Mouse (Mus musculus): ENCODE measurements at regions not wholly inside any gene's neighbourhood (a gene's known extent, or its start where the extent isn't known, plus 50 kb on each side); places are given as distances from the start of the nearest gene placed in this dataset.

DNA sequence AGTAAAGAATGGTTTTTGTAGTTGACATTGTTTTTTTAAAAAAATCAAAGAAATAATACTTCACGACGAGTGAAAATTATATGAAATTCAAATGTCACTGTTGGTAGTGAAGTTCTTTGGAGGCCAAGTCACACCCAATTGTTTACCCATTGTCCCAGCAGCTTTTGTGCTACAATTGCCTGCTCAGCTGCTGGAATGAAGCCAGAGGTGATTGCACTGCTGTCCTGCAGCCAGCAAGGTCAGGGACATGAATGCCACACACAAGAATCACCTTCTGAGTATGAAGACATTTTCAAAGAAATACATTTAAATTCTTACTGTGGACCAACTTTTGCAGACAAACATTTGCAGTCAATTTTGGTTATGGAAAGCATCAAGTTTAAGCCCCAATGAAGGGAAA is 215.9 kb upstream of the Prdm1 start:
- Histone ChIP-seq H3K27ac (ENCODE audit: insufficient read depth, low read depth, low read length) (no peak overlapping the region), H3K4me1 (ENCODE audit: control insufficient read depth, insufficient read depth, low read length) (no peaks in the 10 kb centered on the region), H3K4me3 (ENCODE audit: insufficient read depth, low read depth, low read length) (no peak overlapping the region)
- 53% methylated on average over 2 of the region's 2 CpGs for WGBS
- TF ChIP-seq CTCF (IDR thresholded peaks at IDR 0.05; ENCODE audit: insufficient read depth, low read depth, low read length) (no peak), POLR2A (IDR thresholded peaks at IDR 0.05; ENCODE audit: insufficient read depth, low read depth, low read length) (no peak)

DNA sequence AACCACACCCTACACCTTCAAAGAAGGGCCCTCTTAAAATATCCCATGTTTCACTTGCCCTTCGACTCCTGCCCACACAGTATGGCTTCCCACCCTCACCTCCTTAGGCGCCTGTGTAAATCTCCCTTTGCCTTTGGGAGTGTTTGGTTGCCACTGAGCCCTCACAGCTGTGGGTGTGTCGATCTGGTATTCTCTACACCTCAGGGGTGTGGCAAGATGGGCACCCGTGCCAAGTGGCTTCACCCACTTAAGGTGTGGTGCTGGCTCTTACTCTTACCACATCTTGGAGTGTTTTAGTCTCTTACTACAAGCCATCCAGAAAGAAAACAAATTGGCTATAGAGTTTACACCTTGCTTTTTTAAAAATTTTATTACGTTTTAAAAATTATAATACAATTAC is 205.3 kb upstream of the Prdm1 start:
- WGBS = 86% methylated on average over 5 of the region's 5 CpGs
- H3K27ac ChIP-seq (ENCODE audit: insufficient read depth, low read depth, low read length) = no peak overlapping the region
- peaks cover 2% of the 10 kb centered on the region; the same call in 1 of the 2 replicates for H3K4me1 ChIP-seq (ENCODE audit: control insufficient read depth, insufficient read depth, low read length)
- TF ChIP-seq CTCF (IDR thresholded peaks at IDR 0.05; ENCODE audit: insufficient read depth, low read depth, low read length) = no peak
- no peak for TF ChIP-seq POLR2A (IDR thresholded peaks at IDR 0.05; ENCODE audit: insufficient read depth, low read depth, low read length)
- H3K4me3 ChIP-seq (ENCODE audit: insufficient read depth, low read depth, low read length) = no peak overlapping the region

DNA sequence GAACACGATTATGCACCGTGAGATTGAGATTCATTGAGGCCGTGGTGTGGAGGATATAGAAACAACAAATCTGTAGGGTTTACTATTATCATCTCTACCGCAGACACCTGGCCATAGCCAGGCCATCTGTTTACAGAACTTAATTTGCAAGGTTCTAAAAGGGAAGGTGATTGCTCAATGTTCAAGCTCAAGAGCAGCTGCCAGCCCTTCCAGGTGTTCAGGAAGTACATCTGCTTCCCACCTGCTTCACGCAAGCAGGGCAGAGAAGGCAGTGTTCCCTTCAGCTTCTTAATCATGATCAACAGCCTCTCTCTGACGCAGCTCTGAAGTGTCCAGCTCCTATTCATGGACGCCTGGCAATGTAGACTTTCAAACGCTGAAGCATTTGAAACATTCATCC is 202.4 kb upstream of the Prdm1 start:
- 91% methylated on average over 8 of the region's 8 CpGs for WGBS
- TF ChIP-seq POLR2A (IDR thresholded peaks at IDR 0.05; ENCODE audit: insufficient read depth, low read depth, low read length) (no peak), CTCF (IDR thresholded peaks at IDR 0.05; ENCODE audit: insufficient read depth, low read depth, low read length) (no peak)
- Histone ChIP-seq H3K4me1 (ENCODE audit: control insufficient read depth, insufficient read depth, low read length) (peaks cover 2% of the 10 kb centered on the region; the same call in 1 of the 2 replicates), H3K4me3 (ENCODE audit: insufficient read depth, low read depth, low read length) (no peak overlapping the region), H3K27ac (ENCODE audit: insufficient read depth, low read depth, low read length) (no peak overlapping the region)

DNA sequence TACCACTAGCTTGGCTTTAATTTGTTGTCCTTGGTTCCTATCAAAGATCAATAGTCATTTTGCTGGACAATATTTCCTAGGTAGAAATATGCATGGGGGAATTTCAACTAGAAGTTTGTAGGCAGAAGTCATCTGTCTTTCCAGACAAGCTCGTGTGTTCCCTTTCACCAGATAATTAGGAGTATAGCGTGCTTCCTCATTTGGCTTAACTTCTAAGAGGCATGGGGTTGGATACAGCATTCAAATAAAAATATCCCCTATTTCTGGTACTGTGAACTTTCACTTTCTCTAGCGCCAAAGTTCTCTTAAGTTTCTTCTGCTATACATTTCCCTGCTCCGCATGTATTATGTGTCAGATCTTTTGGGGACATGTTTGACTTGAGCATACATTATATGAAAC is 200.7 kb upstream of the Prdm1 start:
- Histone ChIP-seq H3K4me3 (ENCODE audit: insufficient read depth, low read depth, low read length) (no peak overlapping the region), H3K4me1 (ENCODE audit: control insufficient read depth, insufficient read depth, low read length) (peaks cover 2% of the 10 kb centered on the region; the same call in 1 of the 2 replicates), H3K27ac (ENCODE audit: insufficient read depth, low read depth, low read length) (no peak overlapping the region)
- no peak for TF ChIP-seq CTCF (IDR thresholded peaks at IDR 0.05; ENCODE audit: insufficient read depth, low read depth, low read length)
- no peak for TF ChIP-seq POLR2A (IDR thresholded peaks at IDR 0.05; ENCODE audit: insufficient read depth, low read depth, low read length)
- 65% methylated on average over 4 of the region's 4 CpGs for WGBS

DNA sequence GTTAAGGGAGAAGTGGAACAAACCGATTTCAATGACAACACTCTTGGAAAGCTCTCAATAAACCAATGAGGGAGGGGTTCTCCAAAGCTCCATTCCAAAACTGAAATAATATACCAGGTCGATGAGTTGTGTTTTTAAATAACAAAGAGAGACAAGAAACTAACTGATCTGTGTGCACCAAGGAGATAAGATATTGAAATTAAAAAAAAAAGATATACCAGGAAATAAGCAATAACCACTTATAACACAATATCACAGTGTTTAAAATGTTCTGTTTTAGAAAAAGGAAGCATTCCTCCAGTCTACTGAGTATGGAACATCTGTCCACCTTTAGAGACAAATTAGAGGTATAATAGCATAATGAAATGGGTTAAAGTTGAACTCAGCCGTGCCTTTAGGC is 196.3 kb upstream of the Prdm1 start:
- no peak for TF ChIP-seq POLR2A (IDR thresholded peaks at IDR 0.05; ENCODE audit: insufficient read depth, low read depth, low read length)
- TF ChIP-seq CTCF (IDR thresholded peaks at IDR 0.05; ENCODE audit: insufficient read depth, low read depth, low read length) = no peak
- 58% methylated on average over 3 of the region's 3 CpGs for WGBS
- Histone ChIP-seq H3K27ac (ENCODE audit: insufficient read depth, low read depth, low read length) (no peak overlapping the region), H3K4me3 (ENCODE audit: insufficient read depth, low read depth, low read length) (no peak overlapping the region), H3K4me1 (ENCODE audit: control insufficient read depth, insufficient read depth, low read length) (no peaks in the 10 kb centered on the region)

DNA sequence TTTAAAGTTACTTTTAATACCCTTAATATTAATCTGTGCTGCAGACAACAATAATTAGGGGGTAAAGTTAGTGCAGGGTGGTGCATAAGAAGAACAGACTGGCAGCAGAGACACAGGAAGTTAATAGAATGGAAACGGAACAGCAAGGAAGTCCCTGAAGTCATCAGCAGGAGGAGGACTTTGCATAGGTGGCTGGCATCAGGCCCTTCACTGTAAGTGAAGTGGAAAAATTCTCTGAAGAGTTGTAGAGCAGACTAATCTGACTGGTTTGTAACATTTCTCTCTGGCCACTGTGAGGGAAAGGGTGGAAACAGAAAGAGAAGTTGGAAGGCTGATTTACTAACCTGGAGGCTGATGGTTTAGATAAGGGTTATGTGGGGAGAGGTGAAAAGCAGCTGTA is 195.5 kb upstream of the Prdm1 start:
- WGBS = 46% methylated on average over 1 of the region's 1 CpGs
- H3K27ac ChIP-seq (ENCODE audit: insufficient read depth, low read depth, low read length) = no peak overlapping the region
- TF ChIP-seq CTCF (IDR thresholded peaks at IDR 0.05; ENCODE audit: insufficient read depth, low read depth, low read length) (no peak), POLR2A (IDR thresholded peaks at IDR 0.05; ENCODE audit: insufficient read depth, low read depth, low read length) (no peak)
- no peak overlapping the region for H3K4me3 ChIP-seq (ENCODE audit: insufficient read depth, low read depth, low read length)
- H3K4me1 ChIP-seq (ENCODE audit: control insufficient read depth, insufficient read depth, low read length) = no peaks in the 10 kb centered on the region

DNA sequence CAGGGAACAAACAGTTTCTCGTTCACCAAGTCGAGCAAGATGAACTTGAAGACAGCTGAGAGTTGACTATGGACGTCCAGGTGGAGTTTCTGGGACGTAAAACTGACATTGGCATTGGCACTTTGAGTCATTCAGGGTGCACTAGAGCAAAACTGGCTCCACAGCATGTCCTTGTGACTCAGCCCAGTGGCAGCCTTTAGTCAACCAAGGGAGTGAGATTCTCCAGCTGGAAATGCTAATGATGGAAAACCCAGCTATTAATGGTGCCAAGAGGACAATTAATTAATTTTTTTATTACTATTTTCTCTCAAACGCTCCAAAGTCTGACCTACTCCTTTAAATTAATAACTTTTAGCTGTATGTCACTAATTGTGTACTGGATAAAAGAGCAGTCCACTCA is 195.0 kb upstream of the Prdm1 start:
- TF ChIP-seq POLR2A (IDR thresholded peaks at IDR 0.05; ENCODE audit: insufficient read depth, low read depth, low read length) = no peak
- no peak for TF ChIP-seq CTCF (IDR thresholded peaks at IDR 0.05; ENCODE audit: insufficient read depth, low read depth, low read length)
- WGBS = 53% methylated on average over 5 of the region's 5 CpGs

DNA sequence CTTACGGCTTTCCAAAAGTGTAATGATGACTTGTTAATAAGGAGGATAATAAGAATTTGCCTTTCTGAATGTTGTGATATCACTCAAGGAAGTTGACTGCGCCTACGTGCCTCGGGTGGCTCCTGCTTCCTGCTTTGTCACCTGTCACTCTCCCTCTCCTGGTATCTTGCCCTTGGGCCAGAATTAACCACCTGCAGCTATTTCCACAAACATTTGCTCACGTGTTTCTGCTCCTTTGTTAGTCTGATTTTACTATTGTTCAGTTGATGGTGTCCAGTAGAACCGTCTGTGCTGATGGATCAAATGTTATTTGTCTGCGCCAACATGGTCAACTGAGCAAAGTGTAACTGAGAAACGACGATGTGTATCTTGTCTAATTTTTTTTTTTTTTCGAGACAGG is 193.4 kb upstream of the Prdm1 start:
- H3K4me1 ChIP-seq (ENCODE audit: control insufficient read depth, insufficient read depth, low read length) = no peaks in the 10 kb centered on the region
- no peak for TF ChIP-seq CTCF (IDR thresholded peaks at IDR 0.05; ENCODE audit: insufficient read depth, low read depth, low read length)
- TF ChIP-seq POLR2A (IDR thresholded peaks at IDR 0.05; ENCODE audit: insufficient read depth, low read depth, low read length) = no peak
- no peak overlapping the region for H3K27ac ChIP-seq (ENCODE audit: insufficient read depth, low read depth, low read length)
- no peak overlapping the region for H3K4me3 ChIP-seq (ENCODE audit: insufficient read depth, low read depth, low read length)
- WGBS = 92% methylated on average over 10 of the region's 10 CpGs

More for the DNA sequence above, 195.0 kb upstream of the Prdm1 start:
- Histone ChIP-seq H3K4me3 (ENCODE audit: insufficient read depth, low read depth, low read length) (no peak overlapping the region), H3K4me1 (ENCODE audit: control insufficient read depth, insufficient read depth, low read length) (no peaks in the 10 kb centered on the region), H3K27ac (ENCODE audit: insufficient read depth, low read depth, low read length) (no peak overlapping the region)

DNA sequence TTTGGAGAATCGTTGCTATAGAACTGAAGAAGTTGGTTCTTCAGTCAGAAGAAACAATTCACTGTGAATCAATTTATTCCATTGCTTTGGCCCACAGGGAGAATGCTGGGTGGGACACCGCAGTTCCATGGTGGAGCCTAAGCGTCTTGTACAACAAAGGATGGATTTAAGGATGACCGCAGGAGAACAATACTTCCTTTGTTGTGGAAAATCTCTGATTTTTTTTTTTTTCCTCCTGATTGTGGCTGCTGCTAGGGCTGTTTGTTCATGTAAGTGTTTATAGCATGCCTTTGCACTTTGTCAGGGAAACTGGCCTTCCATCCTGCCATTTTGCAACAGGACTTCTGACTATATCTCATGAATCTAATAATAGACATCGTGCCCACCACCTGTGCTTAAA is 188.3 kb upstream of the Prdm1 start:
- WGBS = 71% methylated on average over 5 of the region's 5 CpGs
- no peak overlapping the region for H3K4me3 ChIP-seq (ENCODE audit: insufficient read depth, low read depth, low read length)
- no peaks in the 10 kb centered on the region for H3K4me1 ChIP-seq (ENCODE audit: control insufficient read depth, insufficient read depth, low read length)
- TF ChIP-seq POLR2A (IDR thresholded peaks at IDR 0.05; ENCODE audit: insufficient read depth, low read depth, low read length) = no peak
- no peak for TF ChIP-seq CTCF (IDR thresholded peaks at IDR 0.05; ENCODE audit: insufficient read depth, low read depth, low read length)
- H3K27ac ChIP-seq (ENCODE audit: insufficient read depth, low read depth, low read length) = no peak overlapping the region

DNA sequence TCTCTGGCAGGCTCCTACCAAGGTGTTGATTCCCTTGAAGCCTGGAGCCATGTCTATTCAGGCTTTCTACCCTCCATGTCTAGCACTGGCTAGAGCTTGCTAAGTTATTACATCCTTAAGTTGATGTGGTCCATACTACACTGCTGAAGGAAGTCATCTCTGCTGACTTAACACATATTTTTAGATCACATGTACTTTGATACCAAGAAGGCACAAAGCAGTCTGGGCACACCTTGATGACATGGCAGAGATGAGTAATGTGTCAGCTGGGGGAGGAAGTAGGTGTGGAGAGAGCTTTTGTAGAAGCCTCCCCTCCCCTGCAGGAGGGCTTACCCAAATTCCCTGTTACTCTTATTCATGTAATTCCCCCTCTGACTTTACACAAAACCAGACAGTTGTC is 187.6 kb upstream of the Prdm1 start:
- H3K4me3 ChIP-seq (ENCODE audit: insufficient read depth, low read depth, low read length) = no peak overlapping the region
- no peak overlapping the region for H3K27ac ChIP-seq (ENCODE audit: insufficient read depth, low read depth, low read length)
- no peaks in the 10 kb centered on the region for H3K4me1 ChIP-seq (ENCODE audit: control insufficient read depth, insufficient read depth, low read length)
- TF ChIP-seq POLR2A (IDR thresholded peaks at IDR 0.05; ENCODE audit: insufficient read depth, low read depth, low read length) (no peak), CTCF (IDR thresholded peaks at IDR 0.05; ENCODE audit: insufficient read depth, low read depth, low read length) (no peak)
